Mouse (Mus musculus): Measurements from ENCODE around the gene Dab2ip. TPM values are rescaled to one million over a fixed set of nuclear protein-coding genes. Genes with fewer than 3 reads are reported as not detected.

Gene Dab2ip
- polyA plus RNA-seq, 1 experiment from 2014 or later = 19.7 TPM

DNA sequence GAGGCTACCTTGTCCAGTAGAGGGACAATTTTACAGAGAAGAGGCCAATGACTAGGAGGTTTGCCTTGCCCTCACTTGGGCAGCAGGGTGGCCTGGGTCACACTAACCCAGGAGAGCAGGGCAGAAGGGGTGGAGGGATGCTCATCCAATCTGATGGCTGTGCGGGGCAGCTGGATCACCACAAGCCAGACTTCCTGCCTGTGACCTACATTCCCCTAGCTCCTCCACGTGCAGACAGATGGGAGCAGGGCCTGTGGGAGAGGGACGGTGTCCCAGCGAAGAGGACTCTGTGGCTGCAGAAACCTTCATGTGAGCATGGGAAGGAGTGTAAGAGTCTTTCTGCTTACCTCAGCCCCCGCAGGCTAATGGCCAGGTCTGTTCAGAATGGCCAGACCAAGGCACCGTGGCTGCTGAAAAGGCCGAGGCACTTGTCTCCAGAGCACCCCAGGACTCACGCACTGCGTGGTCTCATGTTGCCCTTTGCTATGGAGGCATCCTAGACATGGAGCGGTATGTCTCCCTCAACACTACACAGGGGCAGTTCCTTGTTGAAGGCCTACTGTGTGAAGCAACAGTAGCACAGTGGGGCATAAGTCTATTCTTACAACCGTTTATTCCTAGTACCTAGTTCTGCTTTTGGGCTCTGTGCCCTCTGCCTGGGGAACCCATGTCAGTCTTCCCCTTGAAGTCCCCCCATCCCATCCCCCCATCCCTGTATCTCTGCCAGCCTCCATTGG, 9.1 kb downstream of the Dab2ip start:
- WGBS = 90% methylated on average over 11 of the region's 11 CpGs
- Histone ChIP-seq H3K4me1 (peaks cover 6% of the 10 kb centered on the region), H3K4me3 (no peak overlapping the region), H3K27ac (replicated peaks) (no peak overlapping the region), H3K36me3 (no peaks in the 10 kb centered on the region), H3K27me3 (ENCODE audit: low read depth, poor library complexity, severe bottlenecking) (peaks cover 21% of the 10 kb centered on the region), H3K9me3 (replicated peaks) (no peaks in the 10 kb centered on the region)
- no peak for DNase-seq (ENCODE audit: low spot score)

DNA sequence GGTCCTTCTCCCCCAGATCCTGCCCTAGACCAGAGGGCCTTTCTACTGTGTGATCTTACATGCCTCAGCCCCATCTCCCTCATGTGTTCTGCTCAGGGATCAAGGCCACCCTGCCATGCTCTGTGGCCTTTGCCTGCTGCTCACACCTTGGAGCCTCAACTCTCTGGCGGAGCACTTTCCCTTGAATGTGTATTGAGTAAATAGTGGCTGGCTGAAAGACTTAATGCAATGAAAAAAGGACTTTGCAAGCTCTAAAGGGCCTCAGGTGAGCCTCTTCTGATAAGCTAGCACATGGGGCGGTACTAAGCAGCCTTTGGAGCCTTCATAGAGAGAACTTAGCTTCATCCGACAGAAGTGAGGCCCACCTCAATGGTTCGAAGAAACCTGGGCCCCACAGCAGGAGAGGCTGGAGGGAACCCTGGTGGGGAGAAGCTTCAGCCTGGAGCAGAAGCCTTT, 9.7 kb downstream of the Dab2ip start:
- Histone ChIP-seq H3K27ac (replicated peaks) (no peak overlapping the region), H3K9me3 (replicated peaks) (no peaks in the 10 kb centered on the region)

DNA sequence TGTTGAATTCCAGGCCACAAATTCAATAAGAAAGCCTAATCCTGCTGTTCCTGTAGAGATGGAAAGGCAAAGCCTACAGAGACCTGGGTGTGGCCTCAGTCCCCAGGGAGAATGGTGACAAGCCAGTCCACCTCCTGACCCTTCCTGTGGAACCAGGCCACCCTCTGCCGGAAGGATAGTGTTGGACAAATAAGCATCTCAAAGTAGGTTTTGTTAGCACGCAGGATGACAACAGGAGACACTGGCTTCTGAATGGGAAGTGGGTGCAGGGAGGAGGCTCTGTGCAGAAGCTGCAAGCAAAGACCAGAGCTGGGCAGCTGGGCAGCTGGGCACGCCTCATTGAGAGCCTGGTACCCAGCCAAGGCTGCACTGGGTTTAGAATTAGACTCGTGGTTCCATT, 12.7 kb downstream of the Dab2ip start:
- Histone ChIP-seq H3K4me1 (peaks cover 6% of the 10 kb centered on the region), H3K36me3 (no peaks in the 10 kb centered on the region), H3K4me3 (no peak overlapping the region), H3K27me3 (ENCODE audit: low read depth, poor library complexity, severe bottlenecking) (peaks cover 27% of the 10 kb centered on the region), H3K27ac (replicated peaks) (no peak overlapping the region), H3K9me3 (replicated peaks) (no peaks in the 10 kb centered on the region)
- DNase-seq (ENCODE audit: low spot score) = no peak
- 67% methylated on average over 4 of the region's 4 CpGs for WGBS

More for the DNA sequence above, 9.7 kb downstream of the Dab2ip start:
- no peaks in the 10 kb centered on the region for H3K36me3 ChIP-seq
- no peak overlapping the region for H3K4me3 ChIP-seq
- peaks cover 21% of the 10 kb centered on the region for H3K27me3 ChIP-seq (ENCODE audit: low read depth, poor library complexity, severe bottlenecking)
- peaks cover 6% of the 10 kb centered on the region for H3K4me1 ChIP-seq
- 89% methylated on average over 4 of the region's 4 CpGs for WGBS
- no peak for DNase-seq (ENCODE audit: low spot score)

DNA sequence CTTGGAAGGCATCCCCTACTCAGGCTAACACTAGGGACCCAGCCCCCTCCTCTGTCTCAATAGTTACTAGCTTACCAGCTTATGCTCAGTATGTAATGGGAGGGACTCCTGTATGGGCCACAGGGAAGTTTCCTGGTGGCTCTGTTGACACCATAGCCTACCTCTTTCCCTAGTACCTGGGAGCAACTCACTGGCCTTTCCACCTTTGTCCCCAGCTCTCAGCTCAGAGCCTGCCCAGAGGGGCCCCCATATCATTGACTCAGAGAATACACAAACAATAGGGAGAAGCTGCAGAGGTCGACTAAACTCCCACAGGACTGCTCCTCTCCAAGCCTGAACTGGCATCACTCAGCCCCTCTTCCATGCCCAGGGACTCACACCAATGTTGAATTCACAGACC, 16.6 kb downstream of the Dab2ip start:
- H3K9me3 ChIP-seq (replicated peaks) = no peaks in the 10 kb centered on the region
- H3K4me3 ChIP-seq = no peak overlapping the region
- peaks cover 40% of the 10 kb centered on the region for H3K27me3 ChIP-seq (ENCODE audit: low read depth, poor library complexity, severe bottlenecking)
- WGBS = 62% methylated on average over 1 of the region's 1 CpGs
- peaks cover 6% of the 10 kb centered on the region for H3K4me1 ChIP-seq
- no peak overlapping the region for H3K27ac ChIP-seq (replicated peaks)
- H3K36me3 ChIP-seq = no peaks in the 10 kb centered on the region
- no peak for DNase-seq (ENCODE audit: low spot score)

DNA sequence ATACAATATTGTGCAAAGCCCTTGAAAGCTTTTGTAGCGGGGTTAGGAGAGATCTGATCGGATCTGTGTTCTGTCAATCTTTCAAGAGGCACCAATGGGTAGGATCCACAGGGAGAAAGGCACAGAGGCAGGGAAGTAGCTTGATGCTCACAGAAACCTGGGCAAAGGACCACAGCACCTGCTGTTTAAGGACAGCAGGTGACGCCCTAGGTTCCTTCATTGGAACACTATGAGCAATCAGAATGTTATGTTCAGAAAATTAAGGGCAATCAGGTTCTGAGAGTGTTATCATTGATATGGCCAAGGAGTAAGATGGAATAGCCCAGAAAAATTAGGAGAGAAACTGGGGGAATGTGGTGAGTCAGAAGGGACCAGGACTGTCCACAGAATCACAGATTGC, 18.6 kb downstream of the Dab2ip start:
- H3K9me3 ChIP-seq (replicated peaks) = no peaks in the 10 kb centered on the region
- WGBS = 86% methylated on average over 3 of the region's 3 CpGs
- peaks cover 60% of the 10 kb centered on the region for H3K27me3 ChIP-seq (ENCODE audit: low read depth, poor library complexity, severe bottlenecking)
- no peaks in the 10 kb centered on the region for H3K36me3 ChIP-seq
- H3K4me1 ChIP-seq = peaks cover 6% of the 10 kb centered on the region
- H3K27ac ChIP-seq (replicated peaks) = no peak overlapping the region
- no peak overlapping the region for H3K4me3 ChIP-seq
- DNase-seq (ENCODE audit: low spot score) = no peak

DNA sequence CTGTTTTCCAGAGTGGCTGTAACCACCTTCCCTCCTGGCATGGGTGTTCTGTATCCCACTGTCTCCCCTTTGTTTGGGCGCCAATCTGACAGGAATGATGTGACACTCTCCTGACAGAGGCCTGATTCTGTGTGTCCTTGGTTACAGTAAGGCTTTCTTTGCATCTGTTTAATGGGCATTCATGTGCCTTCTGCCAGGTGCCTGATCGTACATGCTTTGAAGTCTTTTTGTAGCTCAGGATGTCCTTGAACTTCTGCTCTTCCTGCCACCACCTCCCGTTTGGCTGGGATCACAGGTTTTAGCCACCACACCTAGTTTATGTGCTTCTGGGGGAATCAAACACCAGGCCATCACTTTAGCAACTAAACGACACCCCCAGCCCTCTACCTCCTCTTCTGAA, 22.0 kb downstream of the Dab2ip start:
- Histone ChIP-seq H3K4me1 (peaks cover 34% of the 10 kb centered on the region), H3K36me3 (no peaks in the 10 kb centered on the region), H3K27ac (replicated peaks) (no peak overlapping the region), H3K4me3 (no peak overlapping the region), H3K27me3 (ENCODE audit: low read depth, poor library complexity, severe bottlenecking) (peaks cover 89% of the 10 kb centered on the region), H3K9me3 (replicated peaks) (no peaks in the 10 kb centered on the region)
- DNase-seq (ENCODE audit: low spot score) = no peak
- WGBS = 72% methylated on average over 4 of the region's 4 CpGs

DNA sequence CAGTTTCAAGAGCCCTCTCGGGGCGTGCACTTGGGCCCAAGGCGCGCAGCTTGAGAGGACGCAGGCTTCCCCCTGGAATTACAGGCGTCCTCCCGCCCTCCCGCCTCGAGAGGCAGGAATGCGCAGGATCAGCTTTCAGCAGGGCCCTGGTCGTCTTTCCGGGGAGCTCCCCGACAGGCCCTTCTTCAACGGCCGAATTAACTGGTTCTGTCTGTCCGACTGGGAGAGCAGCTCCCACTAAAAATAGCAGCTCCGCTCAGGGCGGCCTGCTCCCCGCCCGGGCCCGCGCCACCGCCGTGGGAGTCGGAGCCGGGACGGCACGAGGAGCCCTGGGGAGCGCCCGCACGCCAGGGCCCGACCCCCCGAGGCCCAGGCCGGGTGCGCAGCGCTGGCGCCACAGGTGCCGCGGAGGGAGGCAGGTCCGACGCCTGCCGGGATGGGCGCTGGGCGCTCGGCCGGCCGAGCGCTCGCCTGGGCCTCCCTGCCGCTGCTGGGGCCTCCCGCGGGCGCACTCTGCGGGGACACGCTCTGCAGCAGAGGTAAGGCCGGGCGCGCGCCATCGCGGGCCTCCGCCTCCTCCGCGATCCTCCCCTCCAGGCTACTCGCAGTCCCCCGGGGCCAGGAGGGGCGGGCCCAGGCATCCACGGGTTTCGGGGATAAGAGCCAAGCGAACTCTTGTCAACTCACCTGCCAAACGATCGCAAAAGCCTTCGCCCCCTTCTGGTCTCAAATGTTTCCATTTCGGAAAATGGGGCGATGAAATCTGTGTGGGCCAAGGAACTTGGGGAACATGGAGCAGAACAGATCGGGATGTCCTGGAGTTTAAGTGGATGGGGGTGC, 23.7 kb downstream of the Dab2ip start:
- peak overlapping the region; percentile 81 for H3K27ac ChIP-seq (replicated peaks)
- H3K9me3 ChIP-seq (replicated peaks) = no peaks in the 10 kb centered on the region
- H3K36me3 ChIP-seq = no peaks in the 10 kb centered on the region
- under 1% methylated on average over 76 of the region's 76 CpGs for WGBS
- H3K4me3 ChIP-seq = peak overlapping the region; percentile 67
- peaks cover 39% of the 10 kb centered on the region for H3K4me1 ChIP-seq
- peaks cover 99% of the 10 kb centered on the region for H3K27me3 ChIP-seq (ENCODE audit: low read depth, poor library complexity, severe bottlenecking)
- peak; percentile 71 for DNase-seq (ENCODE audit: low spot score)

DNA sequence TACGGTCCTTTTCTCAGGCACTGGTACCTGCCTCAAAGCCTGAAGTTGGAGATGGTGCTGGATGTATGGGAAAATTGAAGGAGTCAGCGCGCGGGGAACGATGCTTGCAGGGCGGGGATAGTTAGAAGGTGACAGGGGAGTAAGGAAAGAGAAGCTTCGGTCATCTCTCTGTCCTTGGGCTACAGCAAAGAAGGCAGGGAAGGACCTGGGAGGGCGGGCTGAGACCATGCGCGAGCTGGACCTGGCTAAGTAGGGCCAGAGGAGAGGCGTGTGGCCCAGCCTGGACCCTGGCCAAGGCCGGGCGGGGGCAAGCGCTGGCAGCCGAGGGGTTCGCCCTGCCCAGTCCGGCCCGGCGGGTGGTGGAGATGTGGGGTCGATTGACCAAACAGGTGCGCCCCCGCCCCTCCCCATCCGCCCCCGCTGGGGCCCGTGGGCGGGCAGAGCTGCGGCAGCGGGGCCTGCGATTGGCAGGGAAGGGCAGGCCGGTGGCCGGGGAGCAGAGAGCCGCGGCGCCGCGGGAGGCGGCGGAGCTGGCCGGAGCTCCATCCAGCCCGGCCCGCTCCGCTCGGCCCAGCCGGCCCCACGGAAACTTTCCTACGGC, 24.4 kb downstream of the Dab2ip start:
- H3K27ac ChIP-seq (replicated peaks) = peak overlapping the region; percentile 81
- H3K4me3 ChIP-seq = peak overlapping the region; percentile 67
- under 1% methylated on average over 39 of the region's 46 CpGs for WGBS
- peak; percentile 66 for DNase-seq (ENCODE audit: low spot score)
- no peaks in the 10 kb centered on the region for H3K36me3 ChIP-seq
- H3K4me1 ChIP-seq = peaks cover 46% of the 10 kb centered on the region
- H3K9me3 ChIP-seq (replicated peaks) = no peaks in the 10 kb centered on the region
- peaks cover 99% of the 10 kb centered on the region for H3K27me3 ChIP-seq (ENCODE audit: low read depth, poor library complexity, severe bottlenecking)

DNA sequence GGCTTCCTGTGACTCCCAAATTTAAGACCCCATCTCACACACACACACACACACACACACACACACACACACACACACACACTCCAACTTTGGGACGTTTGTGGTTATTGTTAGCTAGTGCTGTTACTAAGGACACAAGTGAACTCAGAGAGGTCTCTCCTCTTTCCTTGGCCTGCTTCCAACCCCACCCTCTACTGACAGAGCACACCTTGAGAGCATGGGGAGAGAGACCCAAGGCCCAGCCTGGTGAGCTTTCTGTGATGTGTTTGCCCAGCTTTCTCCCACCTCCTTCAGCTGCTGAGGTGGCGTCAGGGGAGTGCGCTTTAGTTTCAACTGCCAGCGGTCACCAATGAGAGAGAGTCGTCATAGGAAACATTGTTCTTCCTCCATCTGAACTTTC, 25.3 kb downstream of the Dab2ip start:
- no peak for DNase-seq (ENCODE audit: low spot score)
- H3K4me3 ChIP-seq = peak overlapping the region; percentile 67; the same call in 1 of the 2 replicates
- H3K27ac ChIP-seq (replicated peaks) = no peak overlapping the region
- H3K9me3 ChIP-seq (replicated peaks) = no peaks in the 10 kb centered on the region
- H3K4me1 ChIP-seq = peaks cover 56% of the 10 kb centered on the region
- H3K36me3 ChIP-seq = no peaks in the 10 kb centered on the region
- H3K27me3 ChIP-seq (ENCODE audit: low read depth, poor library complexity, severe bottlenecking) = peaks cover 99% of the 10 kb centered on the region
- 50% methylated on average over 5 of the region's 5 CpGs for WGBS

DNA sequence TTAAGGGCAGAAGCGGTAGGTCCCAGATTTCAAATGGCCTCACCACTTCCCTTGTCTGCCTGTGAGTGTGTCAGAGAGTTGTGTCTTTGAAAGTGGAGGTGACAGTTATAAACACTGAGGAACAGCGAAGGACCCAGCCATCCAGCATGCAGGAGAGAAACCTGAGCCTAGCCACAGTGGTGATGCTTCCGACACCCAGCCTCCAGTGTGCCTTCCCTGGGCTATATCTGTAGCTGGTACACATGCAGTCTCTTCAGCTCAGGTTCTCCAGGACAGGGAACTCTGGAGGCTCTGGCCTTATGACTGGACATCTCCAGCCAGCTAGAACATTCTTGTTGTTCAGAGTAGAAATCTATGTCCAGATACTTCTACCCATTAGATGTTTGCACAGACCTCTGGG, 25.9 kb downstream of the Dab2ip start:
- DNase-seq (ENCODE audit: low spot score) = no peak
- 83% methylated on average over 3 of the region's 3 CpGs for WGBS
- no peak overlapping the region for H3K27ac ChIP-seq (replicated peaks)
- peaks cover 99% of the 10 kb centered on the region for H3K27me3 ChIP-seq (ENCODE audit: low read depth, poor library complexity, severe bottlenecking)
- no peaks in the 10 kb centered on the region for H3K9me3 ChIP-seq (replicated peaks)
- no peak overlapping the region for H3K4me3 ChIP-seq
- H3K36me3 ChIP-seq = no peaks in the 10 kb centered on the region
- H3K4me1 ChIP-seq = peaks cover 62% of the 10 kb centered on the region

DNA sequence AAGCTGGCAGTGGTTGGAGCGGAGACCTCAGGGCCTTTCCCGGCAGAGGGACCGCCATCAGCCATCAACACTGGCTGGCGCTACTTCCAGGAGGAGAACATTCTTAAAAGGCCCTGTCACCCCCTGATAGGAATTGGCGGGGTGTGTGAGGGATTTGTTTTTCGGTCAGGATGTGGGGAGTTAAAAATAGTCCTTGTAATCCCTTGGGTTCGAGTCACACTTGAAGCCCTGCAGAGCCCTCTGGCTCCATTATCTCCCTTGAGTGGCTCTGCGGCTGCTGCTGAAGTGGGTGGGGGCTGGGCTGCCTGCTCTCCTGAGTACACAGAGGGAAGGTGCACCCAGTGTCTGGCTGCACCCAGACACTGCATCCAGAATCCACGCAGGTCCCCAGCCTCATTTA, 30.3 kb downstream of the Dab2ip start:
- Histone ChIP-seq H3K36me3 (no peaks in the 10 kb centered on the region), H3K27ac (replicated peaks) (peak overlapping the region; percentile 13; the same call in 1 of the 2 replicates), H3K27me3 (ENCODE audit: low read depth, poor library complexity, severe bottlenecking) (peaks cover 86% of the 10 kb centered on the region), H3K4me3 (no peak overlapping the region), H3K9me3 (replicated peaks) (no peaks in the 10 kb centered on the region), H3K4me1 (peaks cover 63% of the 10 kb centered on the region)
- DNase-seq (ENCODE audit: low spot score) = no peak
- 28% methylated on average over 9 of the region's 9 CpGs for WGBS

DNA sequence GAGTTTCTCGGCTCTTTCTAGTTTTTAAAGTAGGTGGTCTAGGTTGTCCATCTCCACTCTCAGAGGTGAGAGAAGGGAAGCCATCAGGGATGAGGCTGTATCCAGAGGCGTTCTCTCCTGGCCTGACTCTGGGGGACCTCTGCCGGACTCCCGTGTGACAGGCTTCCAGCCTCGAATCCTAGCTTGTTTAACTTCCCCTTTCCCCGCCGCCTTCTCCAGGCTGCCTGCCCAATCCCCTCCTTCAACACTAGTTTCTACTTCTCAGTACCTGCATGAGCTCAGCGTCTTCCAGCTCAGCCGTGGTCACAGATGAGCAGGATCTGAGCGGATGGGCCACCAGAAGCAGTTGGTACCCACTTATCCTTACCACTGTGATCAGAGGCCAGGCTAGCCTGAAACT, 31.3 kb downstream of the Dab2ip start:
- 70% methylated on average over 10 of the region's 10 CpGs for WGBS
- Histone ChIP-seq H3K4me3 (no peak overlapping the region), H3K27ac (replicated peaks) (no peak overlapping the region; the same call in 1 of the 2 replicates), H3K9me3 (replicated peaks) (no peaks in the 10 kb centered on the region), H3K4me1 (peaks cover 62% of the 10 kb centered on the region), H3K36me3 (no peaks in the 10 kb centered on the region), H3K27me3 (ENCODE audit: low read depth, poor library complexity, severe bottlenecking) (peaks cover 76% of the 10 kb centered on the region)
- no peak for DNase-seq (ENCODE audit: low spot score)

Data from midbrain, embryonic 10.5 days (tissue).